13 mouse cellular contexts compared by ENCODE assay signal in the genomic region with DNA sequence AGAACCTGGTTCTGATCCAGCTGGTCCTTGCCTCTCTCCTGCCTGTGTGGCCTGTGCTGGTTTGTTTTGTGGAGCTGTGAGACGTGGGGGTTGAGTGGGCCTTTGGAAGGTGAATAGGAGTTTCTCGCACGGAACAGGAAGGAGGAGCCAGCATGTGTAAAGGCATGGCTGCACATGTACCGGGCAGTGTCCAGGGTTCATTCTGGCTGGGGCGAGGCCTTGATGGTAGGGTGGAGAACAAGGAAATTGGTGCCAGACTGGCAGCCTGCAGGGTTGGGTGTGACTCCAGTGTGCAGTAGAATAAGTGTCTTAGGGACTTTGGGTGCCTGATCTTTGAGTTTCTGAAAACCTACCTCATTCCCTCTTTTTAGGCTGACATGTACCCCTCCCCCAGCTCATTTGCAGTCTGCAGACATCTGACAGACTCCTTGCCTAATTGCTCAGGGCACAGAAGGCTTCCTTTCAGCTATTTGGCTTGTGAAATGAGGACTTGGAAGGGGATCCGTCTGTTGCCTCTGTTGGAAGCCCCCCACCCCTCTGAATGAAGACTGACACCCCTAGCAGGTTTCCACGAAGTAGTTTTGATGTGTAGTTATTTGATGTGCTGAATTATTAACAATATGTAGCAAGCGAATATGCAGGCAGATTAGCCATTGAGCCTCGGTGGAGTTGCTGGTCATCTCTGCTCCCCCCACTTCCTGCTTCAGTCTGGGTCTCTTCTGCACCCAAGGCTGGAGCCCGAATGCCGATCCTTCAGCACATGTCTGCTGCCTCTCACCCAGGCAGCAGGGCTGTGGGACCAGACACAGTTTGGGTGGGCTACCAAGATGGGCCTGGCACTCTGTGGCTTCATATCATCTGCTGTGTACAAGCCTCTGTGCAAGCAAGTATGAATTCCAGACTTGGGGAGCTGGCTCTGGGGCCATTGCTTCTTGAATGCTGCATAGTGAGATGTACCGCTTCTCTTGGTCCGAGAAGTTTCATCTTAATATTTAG. TPM values are rescaled to one million over a fixed set of nuclear protein-coding genes. Genes with fewer than 3 reads are reported as not detected.
A peak's percentile ranks its signal among the peaks of the same experiment; 100 is the strongest.
DNase-seq lines count a peak whose midpoint lies in the region; ATAC-seq and TF ChIP-seq lines count a peak whose summit lies in the region.
"Had no signal": no experiment of that assay in that cellular context is flagged by ENCODE, and none has a peak within 500 bp of the region (broad histone marks: within the 10 kb centered on the region; RNA-seq: fewer than 3 reads in every experiment).

No protein-coding gene starts in this region.

- no peak overlapping the region for H3K9ac ChIP-seq in hindbrain, postnatal 0 days (replicated peaks; ENCODE audit: low read length)
- no peak overlapping the region for H3K9ac ChIP-seq in hindbrain, embryonic 12.5 days
- no peak overlapping the region for H3K9ac ChIP-seq in intestine, embryonic 15.5 days
- no peak overlapping the region for H3K9ac ChIP-seq in stomach, embryonic 14.5 days (replicated peaks; ENCODE audit: low read depth, low read length)
- H3K9ac ChIP-seq: limb, embryonic 13.5 days had no signal

- 49% methylated on average over 13 of the region's 13 CpGs for WGBS in hindbrain, postnatal 0 days
- 62% methylated on average over 13 of the region's 13 CpGs for whole genome bisulfite sequencing in hindbrain, embryonic 12.5 days
- 66% methylated on average over 13 of the region's 13 CpGs for WGBS in intestine, embryonic 15.5 days
- WGBS in stomach, embryonic 14.5 days, result 65% methylated on average over 13 of the region's 13 CpGs
- 73% methylated on average over 13 of the region's 13 CpGs for WGBS in heart, embryonic 10.5 days

- peaks cover 8% of the 10 kb centered on the region for H3K4me1 ChIP-seq in hindbrain, postnatal 0 days (ENCODE audit: insufficient read depth, low read length)
- peaks cover 10% of the 10 kb centered on the region for H3K4me1 ChIP-seq in hindbrain, embryonic 12.5 days
- peaks cover 4% of the 10 kb centered on the region; the same call in 1 of the 2 replicates for H3K4me1 ChIP-seq in intestine, embryonic 15.5 days (replicated peaks)
- H3K4me1 ChIP-seq in stomach, embryonic 14.5 days (ENCODE audit: control insufficient read depth, insufficient read depth, low read length), result no peaks in the 10 kb centered on the region
- no peaks in the 10 kb centered on the region for H3K4me1 ChIP-seq in heart, embryonic 10.5 days
- H3K4me1 ChIP-seq: limb, embryonic 13.5 days had no signal

- peak; percentile 82 for ATAC-seq in hindbrain, postnatal 0 days
- no peak for ATAC-seq in hindbrain, embryonic 12.5 days (ENCODE audit: low FRiP score)
- ATAC-seq in intestine, embryonic 15.5 days, result peak; percentile 88
- ATAC-seq in stomach, embryonic 14.5 days (ENCODE audit: insufficient number of reproducible peaks, insufficient read depth, low FRiP score, low read depth), result peak; percentile 81

- no peaks in the 10 kb centered on the region for H3K36me3 ChIP-seq in hindbrain, postnatal 0 days (ENCODE audit: insufficient read depth, low read length)
- H3K36me3 ChIP-seq in hindbrain, embryonic 12.5 days, result no peaks in the 10 kb centered on the region
- no peaks in the 10 kb centered on the region for H3K36me3 ChIP-seq in intestine, embryonic 15.5 days
- no peaks in the 10 kb centered on the region for H3K36me3 ChIP-seq in stomach, embryonic 14.5 days (ENCODE audit: control insufficient read depth, insufficient read depth, low read length)
- no peaks in the 10 kb centered on the region for H3K36me3 ChIP-seq in heart, embryonic 10.5 days
- H3K36me3 ChIP-seq: limb, embryonic 13.5 days had no signal

- peak overlapping the region; percentile 54; the same call in 1 of the 2 replicates for H3K27ac ChIP-seq in hindbrain, postnatal 0 days
- no peak overlapping the region for H3K27ac ChIP-seq in hindbrain, embryonic 12.5 days
- H3K27ac ChIP-seq in intestine, embryonic 15.5 days, result peak overlapping the region; percentile 64
- H3K27ac ChIP-seq in stomach, embryonic 14.5 days (ENCODE audit: low read length), result no peak overlapping the region
- no peak overlapping the region for H3K27ac ChIP-seq in heart, embryonic 10.5 days
- H3K27ac ChIP-seq: limb, embryonic 13.5 days had no signal

- peak; percentile 66 for DNase-seq in hindbrain, postnatal 0 days (ENCODE audit: low spot score)
- peak; percentile 64 to 77 for DNase-seq in right cerebral cortex, postnatal 10 days (ENCODE audit: low spot score in 2 of 2)
- no peak for DNase-seq in right cerebral cortex, adult 18-20 months
- no peak for DNase-seq in heart, embryonic 10.5 days (ENCODE audit: low spot score)
- DNase-seq in heart, postnatal 4 days, result no peak
- DNase-seq: cerebellum, adult 9-10 months; heart, adult 11 months; lung, postnatal 10 days had no signal

- H3K27me3 ChIP-seq in hindbrain, postnatal 0 days (ENCODE audit: insufficient read depth, low read length), result no peaks in the 10 kb centered on the region
- no peaks in the 10 kb centered on the region for H3K27me3 ChIP-seq in hindbrain, embryonic 12.5 days
- no peaks in the 10 kb centered on the region for H3K27me3 ChIP-seq in intestine, embryonic 15.5 days (replicated peaks)
- no peaks in the 10 kb centered on the region for H3K27me3 ChIP-seq in stomach, embryonic 14.5 days (ENCODE audit: control insufficient read depth, insufficient read depth, low read length)
- H3K27me3 ChIP-seq in heart, embryonic 10.5 days (ENCODE audit: insufficient read depth, poor library complexity, severe bottlenecking), result no peaks in the 10 kb centered on the region
- H3K27me3 ChIP-seq: limb, embryonic 13.5 days had no signal

- H3K4me3 ChIP-seq in hindbrain, postnatal 0 days (ENCODE audit: low read length), result no peak overlapping the region
- H3K4me3 ChIP-seq in hindbrain, embryonic 12.5 days, result no peak overlapping the region
- H3K4me3 ChIP-seq in intestine, embryonic 15.5 days (replicated peaks), result no peak overlapping the region
- H3K4me3 ChIP-seq in stomach, embryonic 14.5 days (ENCODE audit: low read depth, low read length), result no peak overlapping the region
- no peak overlapping the region for H3K4me3 ChIP-seq in heart, embryonic 10.5 days
- H3K4me3 ChIP-seq: limb, embryonic 13.5 days had no signal

- no peak overlapping the region for H3K4me2 ChIP-seq in hindbrain, postnatal 0 days (ENCODE audit: low read depth, low read length)
- no peak overlapping the region for H3K4me2 ChIP-seq in hindbrain, embryonic 12.5 days (replicated peaks)
- H3K4me2 ChIP-seq in intestine, embryonic 15.5 days (replicated peaks), result peak overlapping the region; percentile 24; the same call in 1 of the 2 replicates
- H3K4me2 ChIP-seq in stomach, embryonic 14.5 days (replicated peaks; ENCODE audit: low read depth, low read length), result no peak overlapping the region
- H3K4me2 ChIP-seq: limb, embryonic 13.5 days had no signal

- no peak for TF ChIP-seq CTCF in hindbrain, postnatal 0 days (IDR thresholded peaks at IDR 0.05; ENCODE audit: low read depth)

- H3K9me3 ChIP-seq in hindbrain, postnatal 0 days (ENCODE audit: low read length), result no peaks in the 10 kb centered on the region
- H3K9me3 ChIP-seq in hindbrain, embryonic 12.5 days (replicated peaks), result no peaks in the 10 kb centered on the region
- no peaks in the 10 kb centered on the region for H3K9me3 ChIP-seq in intestine, embryonic 15.5 days
- no peaks in the 10 kb centered on the region for H3K9me3 ChIP-seq in stomach, embryonic 14.5 days (ENCODE audit: control insufficient read depth, low read depth, low read length)
- no peaks in the 10 kb centered on the region for H3K9me3 ChIP-seq in heart, embryonic 10.5 days
- H3K9me3 ChIP-seq: limb, embryonic 13.5 days had no signal

RNA-seq across cellular contexts. Expression of a gene that starts 20.4 kb away (rescaled TPM):
- total RNA-seq in hindbrain, postnatal 0 days (2014; rRNA removed), result 17.4 and 20.0 TPM in 2 replicates
- polyA plus RNA-seq in hindbrain, postnatal 0 days (2015; fragmentation: Nextera tagmentation; extraction: Ambion mirVana), result 1.5 and 1.7 TPM in 2 replicates
- polyA plus RNA-seq in hindbrain, embryonic 12.5 days (2016; fragmentation: Nextera tagmentation; extraction: Ambion mirVana), result 0.36 and 0.52 TPM in 2 replicates
- 0.01 and 0.05 TPM in 2 replicates for polyA plus RNA-seq in intestine, embryonic 15.5 days (2015; fragmentation: Nextera tagmentation; extraction: Ambion mirVana)
- polyA plus RNA-seq in stomach, embryonic 14.5 days (2014; fragmentation: Nextera tagmentation; extraction: Ambion mirVana), result 0.12 TPM in 1 of 2 replicates, not detected in the other
- polyA plus RNA-seq in heart, embryonic 10.5 days (2016; fragmentation: Nextera tagmentation; extraction: Ambion mirVana), result not detected in 2 replicates
- not detected for total RNA-seq in heart, postnatal 4 days (2021)
- total RNA-seq: hematopoietic stem cell, adult 5-6 weeks had no signal

Comparison
In these comparisons a context has a peak if more than half of its experiments do, and no peak if none do; other contexts are left out.
1. DNase-seq: peak in hindbrain, postnatal 0 days (single experiment) and right cerebral cortex, postnatal 10 days (2 of 2); none in right cerebral cortex, adult 18-20 months (single experiment), heart, embryonic 10.5 days (single experiment) and heart, postnatal 4 days (single experiment).
2. H3K27ac ChIP-seq: peak in hindbrain, postnatal 0 days (single experiment) and intestine, embryonic 15.5 days (single experiment); none in hindbrain, embryonic 12.5 days (single experiment), stomach, embryonic 14.5 days (single experiment) and heart, embryonic 10.5 days (single experiment).